Mouse (Mus musculus) heart, embryonic 16.5 days (tissue): ENCODE data around the gene Spata5. TPM values are rescaled to one million over a fixed set of nuclear protein-coding genes. Genes with fewer than 3 reads are reported as not detected.

Experiments used
- ATAC-seq: fragments of 200-750 bp; cut with Nextera tagmentation; replicated peaks from 2 replicates; pipeline ENCODE4 v1.8.0; 2017; ENCODE audit warnings: moderate number of reproducible peaks; ENCODE audit not compliant: insufficient read depth, low FRiP score; ENCODE audit errors: extremely low read depth
- H3K27ac ChIP-seq: fragments of 300-500 bp; sonication (generic); 2 replicates; pipeline ENCODE4 v1.5.1; 2014; ENCODE audit warnings: mild to moderate bottlenecking, low read length, control low read depth, moderate library complexity
- H3K27me3 ChIP-seq: fragments of 300-500 bp; sonication (generic); 2 replicates; pipeline ENCODE4 v1.6.1; 2014; ENCODE audit warnings: low read length, mixed read lengths; ENCODE audit not compliant: control insufficient read depth, insufficient read depth
- H3K36me3 ChIP-seq: fragments of 300-500 bp; sonication (generic); 2 replicates; pipeline ENCODE4 v1.6.1; 2014; ENCODE audit not compliant: control insufficient read depth, insufficient read depth
- H3K4me1 ChIP-seq: fragments of 300-500 bp; sonication (generic); 2 replicates; pipeline ENCODE4 v1.6.1; 2014; ENCODE audit warnings: low read length, mixed read lengths; ENCODE audit not compliant: control insufficient read depth, insufficient read depth
- H3K4me2 ChIP-seq: fragments of 300-500 bp; sonication (generic); 2 replicates; pipeline ENCODE4 v1.6.1; 2014; ENCODE audit warnings: low read depth, mild to moderate bottlenecking, control low read depth, low read length
- H3K4me3 ChIP-seq: fragments of 300-500 bp; sonication (generic); 2 replicates; pipeline ENCODE4 v1.5.1; 2014; ENCODE audit warnings: mild to moderate bottlenecking, control low read depth, low read length
- H3K9ac ChIP-seq: fragments of 300-500 bp; sonication (generic); 2 replicates; pipeline ENCODE4 v1.6.1; 2014; ENCODE audit warnings: low read length, control low read depth
- H3K9me3 ChIP-seq: fragments of 300-500 bp; sonication (generic); replicated peaks from 2 replicates; pipeline ENCODE4 v1.6.1; 2016; ENCODE audit warnings: low read length; ENCODE audit not compliant: control insufficient read depth
- WGBS: fragments of 180-500 bp; shearing (Covaris S2); extraction: QIAGEN DNeasy Blood & Tissue Kit; methylation state at CpG from one replicate; pipeline ENCODE4 v1.1.7; 2014; 5-methylcytosine and 5-hydroxymethylcytosine counted together
- polyA plus RNA-seq: library from polyadenylated mRNA; unstranded; fragments of >200 nt; fragmentation: Nextera tagmentation; extraction: Ambion mirVana; gene quantifications from 2 replicates; pipeline ENCODE4 v1.2.1, GENCODE M21; 2015

Spata5 gene
- polyA plus RNA-seq, 1 experiment from 2014 or later: 20.8 TPM

DNA sequence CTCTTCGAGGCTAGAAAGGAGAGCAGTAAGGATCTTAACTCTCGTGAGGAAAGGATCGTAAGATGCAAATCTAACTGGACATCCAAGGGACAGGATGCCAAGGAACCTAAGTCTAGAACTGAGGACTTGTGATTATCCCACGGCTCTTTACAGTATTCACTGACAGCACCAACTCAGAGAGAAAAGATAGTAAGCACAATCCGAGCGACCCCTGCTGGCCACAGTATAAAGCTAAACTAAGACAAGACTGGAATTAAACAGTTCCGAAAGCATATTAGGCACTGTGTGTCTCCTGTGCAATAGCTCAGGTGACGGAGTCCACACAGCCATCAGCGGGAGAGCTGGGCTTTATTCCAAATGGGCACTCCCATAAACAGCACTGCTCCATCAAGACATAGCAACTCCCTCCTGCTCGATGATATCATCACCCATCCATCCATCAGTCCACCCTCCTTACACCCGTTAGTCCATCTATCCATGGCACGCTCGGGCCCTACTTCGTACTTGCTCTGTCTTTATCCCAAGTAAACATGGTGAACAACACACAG, 5.2 kb upstream of the Spata5 start:
- no peak overlapping the region for H3K4me3 ChIP-seq
- H3K36me3 ChIP-seq: no peaks in the 10 kb centered on the region
- H3K27ac ChIP-seq: no peak overlapping the region
- ATAC-seq: no peak
- no peaks in the 10 kb centered on the region for H3K9me3 ChIP-seq
- 42% methylated on average over 14 of the region's 14 CpGs for WGBS
- no peak overlapping the region for H3K9ac ChIP-seq
- no peak overlapping the region for H3K4me2 ChIP-seq
- peaks cover 10% of the 10 kb centered on the region for H3K4me1 ChIP-seq
- H3K27me3 ChIP-seq: no peaks in the 10 kb centered on the region

DNA sequence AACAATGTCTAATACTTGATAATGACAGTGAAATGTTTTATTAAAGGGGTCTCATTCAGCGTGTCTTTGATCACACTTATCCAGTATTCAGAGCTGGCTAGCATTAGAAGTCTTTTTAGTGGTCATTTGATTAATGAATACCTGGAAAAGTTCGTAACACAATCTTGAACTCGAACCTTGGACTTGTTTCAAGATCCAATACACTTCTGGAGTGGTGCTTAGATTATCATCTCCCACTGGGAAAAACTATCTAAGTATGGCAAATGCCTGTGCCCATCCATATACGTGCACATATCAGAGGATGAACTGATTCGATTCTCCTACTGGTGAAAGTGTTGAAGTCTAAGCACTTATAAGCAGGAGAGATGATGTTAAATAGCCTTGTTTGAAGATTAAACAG, 1.4 kb upstream of the Spata5 start:
- Histone ChIP-seq H3K27me3 (no peaks in the 10 kb centered on the region), H3K4me1 (peaks cover 18% of the 10 kb centered on the region), H3K4me2 (peak overlapping the region; percentile 71), H3K9ac (peak overlapping the region; percentile 91), H3K36me3 (no peaks in the 10 kb centered on the region), H3K4me3 (peak overlapping the region; percentile 92), H3K9me3 (no peaks in the 10 kb centered on the region), H3K27ac (no peak overlapping the region; the same call in 1 of the 2 replicates)
- 57% methylated on average over 5 of the region's 5 CpGs for WGBS
- ATAC-seq: no peak

DNA sequence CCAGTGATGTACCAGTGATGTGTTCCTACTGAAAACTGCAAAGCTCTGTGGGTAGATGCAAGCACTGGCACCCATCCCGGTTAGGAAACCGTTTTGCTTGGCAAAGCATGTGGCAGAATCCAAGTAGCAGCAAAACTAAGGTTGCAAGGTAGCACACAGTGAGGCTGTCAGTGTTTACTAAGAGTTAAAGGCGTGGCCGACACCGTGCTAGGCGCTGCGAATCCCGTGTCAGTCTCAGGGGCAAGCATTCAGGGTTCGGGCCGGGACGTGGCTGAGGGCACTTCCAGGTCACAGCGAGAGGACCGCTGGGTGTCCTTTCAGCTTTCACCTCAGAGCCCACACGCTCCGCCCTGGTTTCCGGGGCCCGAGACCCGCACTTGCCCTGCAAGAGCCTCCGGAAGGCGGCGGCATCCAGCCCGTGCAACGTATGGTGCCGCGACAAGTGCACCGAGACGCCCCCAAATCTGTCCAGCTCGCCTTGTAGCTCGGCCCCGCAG, 687 bp upstream of the Spata5 start:
- peak overlapping the region; percentile 91 for H3K9ac ChIP-seq
- peaks cover 18% of the 10 kb centered on the region for H3K4me1 ChIP-seq
- H3K9me3 ChIP-seq: no peaks in the 10 kb centered on the region
- WGBS: under 1% methylated on average over 30 of the region's 30 CpGs
- no peaks in the 10 kb centered on the region for H3K27me3 ChIP-seq
- peak overlapping the region; percentile 92 for H3K4me3 ChIP-seq
- ATAC-seq: no peak; the same call in 1 of the 2 replicates
- H3K4me2 ChIP-seq: peak overlapping the region; percentile 71
- peak overlapping the region; percentile 97 for H3K27ac ChIP-seq
- H3K36me3 ChIP-seq: no peaks in the 10 kb centered on the region

DNA sequence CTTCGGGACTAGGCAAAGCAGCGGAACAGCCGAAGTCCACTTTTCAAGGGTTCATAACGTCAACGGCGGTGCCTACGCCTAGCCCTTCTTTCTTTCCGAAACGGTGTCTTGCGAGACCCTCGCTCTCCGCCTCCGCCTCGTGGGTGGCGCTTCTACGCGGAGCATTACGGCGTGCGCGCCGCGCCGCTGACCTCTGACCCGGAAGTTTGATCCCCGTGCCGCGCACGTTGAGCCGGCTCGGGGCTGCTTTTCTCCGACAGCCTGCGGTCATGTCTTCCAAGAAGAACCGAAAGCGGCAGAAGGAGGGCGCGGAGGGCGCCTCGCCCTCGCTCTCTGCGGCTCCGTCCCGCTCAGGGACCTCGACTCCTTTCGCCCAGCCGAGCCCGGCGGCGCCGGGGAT, 376 bp downstream of the Spata5 start, which contains the start of gene Nudt6:
Nudt6 (minus strand) TSS at position 140 of the 400 bp plus-strand sequence.
- no peaks in the 10 kb centered on the region for H3K9me3 ChIP-seq
- under 1% methylated on average over 50 of the region's 50 CpGs for WGBS
- H3K27me3 ChIP-seq: no peaks in the 10 kb centered on the region
- peak; percentile 80 for ATAC-seq
- H3K27ac ChIP-seq: peak within 1 kb of the TSS; percentile 97
- H3K9ac ChIP-seq: peak within 1 kb of the TSS; percentile 91
- H3K36me3 ChIP-seq: no peaks in the 10 kb centered on the region
- H3K4me2 ChIP-seq: peak within 1 kb of the TSS; percentile 96
- H3K4me3 ChIP-seq: peak within 1 kb of the TSS; percentile 96
- H3K4me1 ChIP-seq: peaks cover 18% of the 10 kb centered on the region

DNA sequence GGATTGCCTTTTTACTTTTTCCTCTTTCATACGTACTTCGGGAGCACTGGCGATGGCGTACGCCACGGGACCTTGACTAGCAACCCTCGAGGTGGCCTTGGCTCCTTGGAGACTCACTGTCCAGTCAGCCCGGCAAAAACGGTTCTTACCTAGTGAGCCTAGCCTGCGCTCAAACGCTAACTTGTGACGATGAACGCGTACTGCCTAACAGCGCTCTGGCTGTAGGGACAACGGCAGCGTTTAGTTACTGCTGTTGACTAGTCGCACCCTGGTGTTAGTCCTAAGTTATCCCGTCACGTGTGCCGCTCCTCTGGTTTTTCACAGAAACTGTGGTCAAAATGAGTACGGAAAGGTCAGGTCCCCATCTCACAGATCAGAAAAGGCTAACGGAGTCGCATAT, 945 bp downstream of the Spata5 start:
- Histone ChIP-seq H3K9ac (peak overlapping the region; percentile 84), H3K9me3 (no peaks in the 10 kb centered on the region), H3K4me1 (peaks cover 18% of the 10 kb centered on the region), H3K4me2 (peak overlapping the region; percentile 96), H3K27ac (peak overlapping the region; percentile 90), H3K27me3 (no peaks in the 10 kb centered on the region), H3K36me3 (no peaks in the 10 kb centered on the region), H3K4me3 (peak overlapping the region; percentile 96)
- no peak for ATAC-seq
- under 1% methylated on average over 24 of the region's 24 CpGs for WGBS

DNA sequence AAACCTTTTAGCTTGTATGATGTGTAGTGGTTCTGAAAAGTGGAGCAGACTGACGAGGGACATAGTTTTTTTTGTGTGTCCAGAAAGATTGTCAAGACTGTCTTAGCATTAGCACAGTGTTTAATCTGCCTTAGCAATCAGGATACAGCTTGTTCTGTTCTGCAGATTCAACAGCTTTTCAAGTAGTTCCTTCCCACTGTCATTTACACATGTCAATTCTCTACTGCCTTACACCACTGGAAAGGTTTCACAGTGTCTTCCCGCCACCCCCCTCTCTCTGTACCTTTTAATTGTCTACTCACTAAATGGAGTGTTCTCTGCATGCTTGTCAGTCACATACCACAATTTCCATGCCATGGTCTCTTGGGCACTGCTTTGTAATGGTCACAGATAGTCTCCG, 1.5 kb downstream of the Spata5 start:
- no peak overlapping the region for H3K27ac ChIP-seq
- ATAC-seq: no peak

DNA sequence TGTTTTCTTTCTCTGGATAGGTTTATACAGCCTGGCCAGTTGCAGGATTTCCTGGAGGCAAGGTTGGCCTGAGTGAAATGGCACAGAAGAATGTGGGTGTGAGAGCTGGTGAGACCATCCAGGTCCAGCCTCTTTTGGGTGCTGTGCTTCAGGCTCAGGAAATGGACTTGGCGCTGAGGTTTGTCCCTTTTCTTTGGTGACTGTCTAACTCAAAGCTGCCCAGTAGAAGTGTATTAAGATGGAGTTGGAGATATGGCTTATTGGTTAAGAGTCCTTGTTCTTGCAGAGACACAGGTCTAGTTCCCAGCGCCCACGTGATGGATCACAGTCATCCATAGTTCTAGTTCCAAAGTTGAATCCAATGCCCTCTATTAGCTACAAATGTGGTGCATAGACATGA, 6.4 kb downstream of the Spata5 start:
- no peak overlapping the region for H3K27ac ChIP-seq
- WGBS: 94% methylated on average over 3 of the region's 3 CpGs

More for the DNA sequence above, 1.5 kb downstream of the Spata5 start:
- H3K9me3 ChIP-seq: no peaks in the 10 kb centered on the region
- H3K27me3 ChIP-seq: no peaks in the 10 kb centered on the region
- peak overlapping the region; percentile 96 for H3K4me2 ChIP-seq
- peaks cover 18% of the 10 kb centered on the region for H3K4me1 ChIP-seq
- 10% methylated on average over 3 of the region's 3 CpGs for whole genome bisulfite sequencing
- peaks cover 4% of the 10 kb centered on the region for H3K36me3 ChIP-seq
- H3K4me3 ChIP-seq: peak overlapping the region; percentile 96
- peak overlapping the region; percentile 84 for H3K9ac ChIP-seq

DNA sequence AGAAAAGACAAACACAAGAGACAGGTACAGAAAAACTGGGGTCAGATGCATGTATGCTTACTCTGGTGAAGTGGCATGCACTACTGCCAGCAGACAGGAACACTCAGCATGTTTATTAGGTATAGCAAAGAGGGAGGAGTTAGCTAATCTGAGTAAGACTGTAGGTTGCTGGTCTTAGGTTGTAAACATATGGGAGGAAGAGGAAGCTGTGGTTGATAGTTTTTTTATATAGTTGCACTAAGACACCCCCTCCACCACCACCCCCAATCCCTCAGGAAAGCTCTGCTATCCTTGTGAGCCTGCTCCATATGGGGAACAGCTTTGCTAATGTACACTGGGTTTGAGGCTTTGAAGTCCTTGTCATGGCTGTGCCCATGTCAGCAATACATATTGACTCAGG, 10.7 kb downstream of the Spata5 start:
- H3K9ac ChIP-seq: no peak overlapping the region
- no peaks in the 10 kb centered on the region for H3K27me3 ChIP-seq
- peaks cover 8% of the 10 kb centered on the region for H3K36me3 ChIP-seq
- ATAC-seq: no peak
- H3K4me2 ChIP-seq: no peak overlapping the region
- no peak overlapping the region for H3K27ac ChIP-seq
- H3K4me1 ChIP-seq: no peaks in the 10 kb centered on the region
- H3K4me3 ChIP-seq: no peak overlapping the region
- no peaks in the 10 kb centered on the region for H3K9me3 ChIP-seq

More for the DNA sequence above, 6.4 kb downstream of the Spata5 start:
- Histone ChIP-seq H3K9me3 (no peaks in the 10 kb centered on the region), H3K36me3 (peaks cover 8% of the 10 kb centered on the region), H3K4me3 (no peak overlapping the region), H3K9ac (no peak overlapping the region), H3K27me3 (no peaks in the 10 kb centered on the region), H3K4me2 (no peak overlapping the region), H3K4me1 (peaks cover 7% of the 10 kb centered on the region)
- no peak for ATAC-seq

DNA sequence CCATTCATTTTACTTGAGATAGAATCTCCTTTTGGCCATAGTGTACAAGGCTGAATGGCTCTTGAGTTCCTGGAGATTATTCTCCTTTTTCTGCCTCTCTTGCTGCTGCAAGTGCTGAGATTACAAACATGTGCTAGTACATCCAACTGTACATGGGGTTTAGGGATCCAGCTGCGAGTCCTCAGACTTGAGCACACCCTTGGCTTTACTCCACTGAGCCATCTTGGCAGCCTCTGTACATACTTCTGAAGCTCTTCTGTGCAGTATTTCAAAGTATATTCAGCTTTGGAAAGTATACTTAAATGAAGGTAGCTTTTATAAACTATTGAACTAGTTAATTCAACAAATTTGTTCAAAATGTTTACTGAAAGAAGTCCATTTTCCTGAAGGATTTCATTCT, 20.1 kb downstream of the Spata5 start:
- no peak overlapping the region for H3K4me3 ChIP-seq
- WGBS: 81% methylated on average over 1 of the region's 1 CpGs
- no peaks in the 10 kb centered on the region for H3K27me3 ChIP-seq
- no peaks in the 10 kb centered on the region for H3K9me3 ChIP-seq
- no peak for ATAC-seq
- H3K27ac ChIP-seq: no peak overlapping the region
- no peaks in the 10 kb centered on the region for H3K4me1 ChIP-seq
- H3K4me2 ChIP-seq: no peak overlapping the region
- H3K9ac ChIP-seq: no peak overlapping the region
- peaks cover 8% of the 10 kb centered on the region for H3K36me3 ChIP-seq
